Mouse (Mus musculus) layer of hippocampus, adult 18-20 months (tissue): Measurements from ENCODE around the gene Zfp804a. TPM values are rescaled to one million over a fixed set of nuclear protein-coding genes. Genes with fewer than 3 reads are reported as not detected.

Source experiments
- DNase-seq, 2 experiments: peaks; one replicate each; pipeline ENCODE4 v3.0.0; 2022; ENCODE audit warnings: low spot score in 2 of 2
- total RNA-seq, 2 experiments: library from RNA; stranded (reverse); gene quantifications; 2 replicates each; pipeline ENCODE4 v1.2.3; 2021

The Zfp804a gene
- total RNA-seq, 2 experiments from 2014 or later = 20.1 to 24.4 TPM

- DNase-seq = no peak
Observed at GRCm38 (mm10) chr2:82246902-82247522, 194.0 kb downstream of the Zfp804a start.

- DNase-seq = no peak
Observed at GRCm38 (mm10) chr2:82253382-82253781, 200.4 kb downstream of the Zfp804a start.

GRCm38 (mm10) chr2:82282591-82283269 lies 229.7 kb downstream of the Zfp804a start:
- DNase-seq = no peak

- no peak for DNase-seq
Observed at GRCm38 (mm10) chr2:82294932-82295493, 242.0 kb downstream of the Zfp804a start.
